Mouse (Mus musculus) lung, embryonic 16.5 days (tissue): Measurements from ENCODE around the gene Gadd45b. TPM values are rescaled to one million over a fixed set of nuclear protein-coding genes. Genes with fewer than 3 reads are reported as not detected.

Source experiments
- ATAC-seq: fragments of 200-750 bp; cut with Nextera tagmentation; 2 replicates; pipeline ENCODE4 v1.8.0; 2017; ENCODE audit warnings: low read depth, mild to moderate bottlenecking, moderate library complexity
- H3K27ac ChIP-seq: fragments of 300-500 bp; sonication (generic); 2 replicates; pipeline ENCODE4 v1.5.1; 2014; ENCODE audit warnings: mild to moderate bottlenecking, control low read depth, low read length
- H3K27me3 ChIP-seq: fragments of 300-500 bp; sonication (generic); 2 replicates; pipeline ENCODE4 v1.6.1; 2014; ENCODE audit warnings: low read depth, low read length, mixed read lengths; ENCODE audit not compliant: control insufficient read depth, insufficient read depth
- H3K36me3 ChIP-seq: fragments of 300-500 bp; sonication (generic); 2 replicates; pipeline ENCODE4 v1.6.1; 2014; ENCODE audit warnings: low read length; ENCODE audit not compliant: control insufficient read depth, insufficient read depth
- H3K4me1 ChIP-seq: fragments of 300-500 bp; sonication (generic); replicated peaks from 2 replicates; pipeline ENCODE4 v1.6.1; 2014; ENCODE audit warnings: low read length, mixed read lengths; ENCODE audit not compliant: control insufficient read depth, insufficient read depth
- H3K4me2 ChIP-seq: fragments of 300-500 bp; sonication (generic); 2 replicates; pipeline ENCODE4 v1.6.1; 2014; ENCODE audit warnings: low read depth, low read length, control low read depth
- H3K4me3 ChIP-seq: fragments of 300-500 bp; sonication (generic); 2 replicates; pipeline ENCODE4 v1.5.1; 2014; ENCODE audit warnings: mild to moderate bottlenecking, low read length, control low read depth
- H3K9ac ChIP-seq: fragments of 300-500 bp; sonication (generic); 2 replicates; pipeline ENCODE4 v1.6.1; 2014; ENCODE audit warnings: low read length, control low read depth
- H3K9me3 ChIP-seq: fragments of 300-500 bp; sonication (generic); 2 replicates; pipeline ENCODE4 v1.6.1; 2016; ENCODE audit warnings: low read length; ENCODE audit not compliant: control insufficient read depth
- WGBS: fragments of 180-500 bp; shearing (Covaris S2); extraction: QIAGEN DNeasy Blood & Tissue Kit; methylation state at CpG from one replicate; pipeline ENCODE4 v1.1.7; 2014; 5-methylcytosine and 5-hydroxymethylcytosine counted together
- polyA plus RNA-seq: library from polyadenylated mRNA; unstranded; fragments of >200 nt; fragmentation: Nextera tagmentation; extraction: Ambion mirVana; gene quantifications from 2 replicates; pipeline ENCODE4 v1.2.1, GENCODE M21; 2015

Gadd45b gene
- polyA plus RNA-seq, 1 experiment from 2014 or later = 57.3 TPM

DNA sequence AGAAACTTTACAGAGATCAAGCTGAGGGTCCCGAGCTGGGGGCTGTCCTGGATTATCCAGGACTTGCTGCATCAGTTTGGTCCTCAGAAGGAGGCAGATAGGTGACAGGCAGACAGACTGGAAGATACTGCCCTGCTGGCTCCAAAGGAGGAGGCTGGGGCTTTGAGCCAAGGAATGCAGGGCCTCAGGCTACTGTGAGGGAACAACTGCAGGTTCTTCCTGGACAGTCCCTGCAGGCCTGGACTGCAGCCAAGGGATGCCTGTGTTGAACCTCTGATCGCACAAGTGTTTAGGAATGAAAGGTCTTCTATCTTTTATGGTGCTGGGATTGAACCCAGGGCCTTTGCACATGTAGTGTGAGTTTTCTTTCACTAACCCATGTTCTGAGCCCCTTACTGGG lies 17.9 kb downstream of the Gadd45b start:
- Histone ChIP-seq H3K9me3 (no peaks in the 10 kb centered on the region), H3K27me3 (no peaks in the 10 kb centered on the region), H3K9ac (0 out of 2 replicates have a peak overlapping the region, but pooled peaks have one; percentile 3), H3K36me3 (no peaks in the 10 kb centered on the region), H3K27ac (peak overlapping the region; percentile 62), H3K4me1 (peaks cover 20% of the 10 kb centered on the region), H3K4me2 (no peak overlapping the region), H3K4me3 (no peak overlapping the region)
- WGBS = 19% methylated on average over 2 of the region's 2 CpGs
- peak; percentile 50; the same call in 1 of the 2 replicates for ATAC-seq

DNA sequence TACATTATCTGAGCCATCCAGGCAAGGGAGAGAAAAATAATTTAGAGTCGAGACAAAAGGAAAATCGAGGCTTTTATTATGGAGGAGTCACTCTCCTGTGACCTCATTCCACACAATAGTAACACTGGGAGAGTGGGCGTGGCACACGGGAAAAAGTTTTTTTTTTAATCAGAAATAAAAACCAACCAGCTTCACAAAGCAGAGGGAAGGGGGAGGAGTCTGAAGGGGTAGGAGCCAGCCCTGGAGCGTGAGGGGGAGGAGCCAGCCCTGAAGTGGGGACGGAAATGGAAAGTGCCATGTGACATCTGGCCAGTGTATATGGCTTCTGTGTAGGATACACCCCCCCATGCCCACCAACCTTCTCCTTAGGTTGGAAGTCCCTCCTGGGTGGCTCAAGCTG lies 18.7 kb downstream of the Gadd45b start:
- H3K36me3 ChIP-seq = no peaks in the 10 kb centered on the region
- peak; percentile 73 for ATAC-seq
- no peaks in the 10 kb centered on the region for H3K27me3 ChIP-seq
- no peak overlapping the region for H3K9ac ChIP-seq
- 20% methylated on average over 6 of the region's 6 CpGs for WGBS
- H3K4me2 ChIP-seq = no peak overlapping the region
- H3K4me3 ChIP-seq = no peak overlapping the region
- no peaks in the 10 kb centered on the region for H3K9me3 ChIP-seq
- H3K4me1 ChIP-seq = peaks cover 20% of the 10 kb centered on the region
- peak overlapping the region; percentile 62 for H3K27ac ChIP-seq

DNA sequence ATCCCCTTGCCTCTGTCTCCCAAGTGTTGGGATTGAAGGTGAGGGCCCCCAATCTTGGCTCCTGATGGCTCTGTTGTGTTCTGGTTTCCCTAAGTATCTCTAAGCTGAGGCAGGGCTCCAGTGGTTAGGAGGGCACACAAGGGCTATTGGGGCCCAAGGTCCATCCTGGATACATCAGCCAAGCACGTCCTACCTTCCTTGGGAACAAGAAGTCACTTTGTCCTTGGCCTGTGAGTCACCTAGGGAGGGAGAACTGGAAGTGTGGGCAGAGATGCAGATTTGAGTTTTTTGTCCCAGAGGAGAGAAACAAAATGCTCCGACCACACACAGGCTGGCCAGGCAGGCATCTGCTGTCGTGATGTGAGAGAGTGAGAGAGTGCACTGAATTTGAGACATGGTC lies 19.2 kb downstream of the Gadd45b start:
- H3K27ac ChIP-seq = no peak overlapping the region; the same call in 1 of the 2 replicates
- ATAC-seq = no peak
- WGBS = 69% methylated on average over 3 of the region's 3 CpGs
- H3K4me2 ChIP-seq = no peak overlapping the region
- no peaks in the 10 kb centered on the region for H3K36me3 ChIP-seq
- H3K9ac ChIP-seq = no peak overlapping the region
- no peaks in the 10 kb centered on the region for H3K9me3 ChIP-seq
- no peak overlapping the region for H3K4me3 ChIP-seq
- no peaks in the 10 kb centered on the region for H3K27me3 ChIP-seq
- H3K4me1 ChIP-seq = peaks cover 20% of the 10 kb centered on the region

DNA sequence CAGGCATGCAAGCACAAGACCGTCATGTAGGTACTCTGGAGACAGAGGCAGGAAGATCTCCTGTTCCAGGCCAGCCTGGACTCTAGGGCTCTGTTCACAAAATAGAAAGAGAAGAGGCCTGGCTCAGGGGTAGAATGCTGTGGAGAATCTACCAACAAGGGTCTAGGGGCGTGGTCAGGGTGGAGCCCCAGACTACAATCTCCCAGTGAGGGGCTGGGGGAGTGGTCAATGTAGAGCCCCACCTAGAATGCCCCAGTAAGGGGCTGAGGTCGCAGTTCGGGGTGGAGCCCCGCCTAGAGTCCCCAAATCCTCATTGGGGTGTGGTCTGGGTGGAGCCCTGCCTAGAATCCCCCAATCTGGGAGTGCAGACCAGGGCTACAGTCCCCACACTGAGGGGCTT lies 20.4 kb downstream of the Gadd45b start:
- ATAC-seq = no peak
- WGBS = 37% methylated on average over 5 of the region's 5 CpGs
- H3K4me2 ChIP-seq = no peak overlapping the region
- H3K9me3 ChIP-seq = no peaks in the 10 kb centered on the region
- H3K27me3 ChIP-seq = no peaks in the 10 kb centered on the region
- H3K36me3 ChIP-seq = no peaks in the 10 kb centered on the region
- H3K4me1 ChIP-seq = peaks cover 29% of the 10 kb centered on the region
- H3K4me3 ChIP-seq = no peak overlapping the region
- H3K27ac ChIP-seq = no peak overlapping the region
- no peak overlapping the region for H3K9ac ChIP-seq

DNA sequence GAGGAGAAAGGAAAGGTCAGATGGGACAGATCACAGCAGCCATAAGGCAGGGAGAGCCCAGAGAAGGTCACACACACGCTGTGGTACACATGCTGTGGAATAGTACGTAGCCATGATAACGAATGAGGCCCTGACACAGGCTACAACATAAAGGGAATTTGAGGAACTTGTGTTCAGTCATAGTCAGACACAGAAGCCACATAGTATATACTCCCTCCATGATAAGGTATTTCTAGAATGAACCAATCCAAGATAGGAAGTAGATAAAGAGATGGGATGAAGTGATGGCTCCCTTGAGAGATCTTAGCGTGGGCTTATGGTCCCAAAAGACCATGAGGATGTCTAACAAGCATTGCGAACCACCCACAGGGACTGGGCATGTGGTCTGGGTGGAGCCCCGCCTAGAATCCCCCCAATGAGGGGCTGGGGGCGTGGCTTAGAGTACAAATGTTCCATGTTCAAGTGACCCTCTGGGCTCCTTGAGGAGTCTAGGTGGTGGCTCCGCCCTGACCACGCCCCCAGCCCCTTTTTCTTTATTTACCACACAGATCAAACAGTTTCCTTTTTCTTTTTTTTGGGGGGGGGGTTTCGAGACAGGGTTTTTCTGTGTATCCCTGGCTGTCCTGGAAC lies 22.0 kb downstream of the Gadd45b start:
- WGBS = 70% methylated on average over 10 of the region's 10 CpGs

DNA sequence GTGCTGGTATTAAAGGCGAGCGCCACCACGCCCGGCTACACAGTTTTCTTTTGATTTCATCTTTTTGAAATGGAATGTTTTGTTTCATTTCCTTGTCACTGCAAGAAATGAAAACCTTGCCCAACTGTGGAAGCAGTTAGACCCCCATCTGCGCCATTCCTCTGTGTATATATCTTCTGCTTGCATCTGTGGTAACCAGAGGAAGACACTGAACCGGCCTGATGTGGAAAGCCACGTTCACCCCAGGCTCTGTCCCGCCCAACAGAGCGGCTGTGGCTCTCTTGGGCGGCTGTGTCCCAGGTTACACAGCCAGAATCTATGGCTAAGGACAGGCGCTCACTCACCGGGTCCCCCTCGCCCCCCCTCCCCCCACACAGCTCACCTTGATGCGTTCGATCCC lies 22.6 kb downstream of the Gadd45b start:
- ATAC-seq = no peak
- Histone ChIP-seq H3K27ac (no peak overlapping the region), H3K9me3 (no peaks in the 10 kb centered on the region), H3K4me2 (no peak overlapping the region), H3K4me3 (no peak overlapping the region), H3K27me3 (no peaks in the 10 kb centered on the region), H3K36me3 (no peaks in the 10 kb centered on the region), H3K9ac (no peak overlapping the region), H3K4me1 (peaks cover 24% of the 10 kb centered on the region)
- WGBS = 69% methylated on average over 14 of the region's 15 CpGs

More for the DNA sequence above, 22.0 kb downstream of the Gadd45b start:
- ATAC-seq = no peak
- Histone ChIP-seq H3K4me3 (no peak overlapping the region), H3K9ac (no peak overlapping the region), H3K27ac (no peak overlapping the region), H3K4me2 (no peak overlapping the region), H3K27me3 (no peaks in the 10 kb centered on the region), H3K4me1 (peaks cover 29% of the 10 kb centered on the region), H3K9me3 (no peaks in the 10 kb centered on the region), H3K36me3 (no peaks in the 10 kb centered on the region)

DNA sequence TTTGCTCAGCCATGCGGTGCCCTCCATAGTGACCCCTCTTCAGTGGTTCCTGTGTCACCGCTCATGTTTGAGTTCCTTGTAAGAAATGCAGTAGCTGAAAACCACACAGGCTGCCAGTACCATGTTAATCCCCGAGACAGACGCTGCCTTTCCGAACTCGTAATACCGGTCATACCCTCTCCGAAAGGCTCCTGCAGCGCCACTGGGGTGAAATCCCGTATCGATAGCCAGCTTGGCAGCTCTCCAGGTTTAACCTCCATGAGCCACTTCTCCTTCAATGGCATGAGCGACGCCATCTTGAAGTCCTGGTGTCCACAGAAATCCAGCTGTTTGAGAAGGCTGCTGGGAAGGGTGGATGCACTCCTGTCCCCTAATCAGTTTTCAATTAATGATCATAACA lies 24.5 kb downstream of the Gadd45b start:
- Histone ChIP-seq H3K4me3 (no peak overlapping the region), H3K27me3 (no peaks in the 10 kb centered on the region), H3K36me3 (no peaks in the 10 kb centered on the region), H3K9ac (peak overlapping the region; percentile 24; the same call in 1 of the 2 replicates), H3K27ac (peak overlapping the region; percentile 66), H3K4me1 (peaks cover 12% of the 10 kb centered on the region), H3K9me3 (no peaks in the 10 kb centered on the region), H3K4me2 (no peak overlapping the region)
- no peak for ATAC-seq
- 45% methylated on average over 13 of the region's 13 CpGs for WGBS

DNA sequence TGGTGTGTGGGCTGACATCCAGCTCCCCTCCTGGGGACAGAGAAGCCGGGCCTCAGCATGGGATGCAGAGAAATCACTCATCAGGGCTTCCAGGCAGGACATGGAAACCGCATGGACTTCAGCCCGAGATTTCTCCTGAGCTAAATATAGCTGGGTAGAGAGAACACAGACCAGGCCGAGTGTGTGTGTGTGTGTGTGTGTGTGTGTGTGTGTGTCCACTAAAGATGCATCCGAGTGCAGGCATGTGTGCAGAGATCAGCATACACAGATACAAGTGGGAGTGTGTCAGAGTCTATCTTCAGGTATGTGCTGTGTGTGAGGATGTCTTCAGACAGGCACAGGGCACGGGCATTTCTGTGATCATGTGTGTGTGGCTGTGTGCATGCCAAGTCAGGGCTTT lies 25.0 kb downstream of the Gadd45b start:
- Histone ChIP-seq H3K9me3 (no peaks in the 10 kb centered on the region), H3K4me3 (no peak overlapping the region), H3K27ac (peak overlapping the region; percentile 66), H3K9ac (peak overlapping the region; percentile 24; the same call in 1 of the 2 replicates), H3K4me1 (peaks cover 12% of the 10 kb centered on the region), H3K4me2 (no peak overlapping the region), H3K27me3 (no peaks in the 10 kb centered on the region), H3K36me3 (no peaks in the 10 kb centered on the region)
- 35% methylated on average over 6 of the region's 6 CpGs for WGBS
- peak; percentile 32 for ATAC-seq

DNA sequence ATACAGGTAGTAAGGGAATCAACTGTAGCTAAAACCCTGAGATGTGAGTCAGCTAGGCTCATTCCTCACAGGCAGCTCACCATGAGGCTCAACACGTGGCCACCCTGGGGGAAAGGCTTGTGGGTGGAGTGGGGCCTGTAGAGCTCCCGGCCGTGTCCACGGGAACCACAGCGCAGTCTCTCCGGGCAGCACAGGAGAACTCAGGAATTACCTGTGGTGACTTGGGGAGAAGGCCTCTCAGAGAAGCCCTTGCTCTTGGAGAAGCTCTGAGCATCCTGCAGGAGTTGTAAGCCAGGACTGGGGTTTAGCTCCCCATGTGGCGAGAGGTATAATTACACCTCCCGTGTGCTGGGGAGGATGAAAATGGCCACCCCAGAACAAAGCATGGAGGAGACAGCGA lies 25.7 kb downstream of the Gadd45b start:
- Histone ChIP-seq H3K27me3 (no peaks in the 10 kb centered on the region), H3K36me3 (no peaks in the 10 kb centered on the region), H3K4me3 (no peak overlapping the region), H3K9ac (no peak overlapping the region), H3K27ac (peak overlapping the region; percentile 2; the same call in 1 of the 2 replicates), H3K4me1 (peaks cover 14% of the 10 kb centered on the region), H3K9me3 (no peaks in the 10 kb centered on the region), H3K4me2 (no peak overlapping the region)
- 26% methylated on average over 9 of the region's 9 CpGs for WGBS
- peak; percentile 39; the same call in 1 of the 2 replicates for ATAC-seq
